Mouse (Mus musculus): ENCODE data around the gene Tmem116.

The Tmem116 gene

GRCm38 (mm10) chr5:121451644-121452025, at the start of gene Tmem116:
Gene Tmem116 (plus strand): TSS chr5:121451893.
- in situ Hi-C loops (cut with MboI, MseI), result no loop called here

GRCm38 (mm10) chr5:121407856-121408255, 43.8 kb upstream of the Tmem116 start:
- in situ Hi-C loops (cut with MboI, MseI), result loop anchor here (5.0 kb wide), 1 partner anchor 34 kb away; no protein-coding TSS in a partner anchor

GRCm38 (mm10) chr5:121410975-121411374, 40.7 kb upstream of the Tmem116 start:
- in situ Hi-C loops (cut with MboI, MseI), result no loop called here

- in situ Hi-C loops (cut with MboI, MseI), result no loop called here
These were observed 31.0 kb upstream of the Tmem116 start for GRCm38 (mm10) chr5:121420721-121421120.

GRCm38 (mm10) chr5:121422787-121423186, 28.9 kb upstream of the Tmem116 start:
- in situ Hi-C loops (cut with MboI, MseI), result no loop called here

GRCm38 (mm10) chr5:121423297-121423696, 28.4 kb upstream of the Tmem116 start:
- in situ Hi-C loops (cut with MboI, MseI), result no loop called here

GRCm38 (mm10) chr5:121428954-121429353, 22.7 kb upstream of the Tmem116 start:
- in situ Hi-C loops (cut with MboI, MseI), result loop anchor here (25.0 kb wide), 1 partner anchor 1058 kb away; no protein-coding TSS in a partner anchor

- in situ Hi-C loops (cut with MboI, MseI), result loop anchor here (25.0 kb wide), 1 partner anchor 1049 kb away; no protein-coding TSS in a partner anchor
These were observed 13.6 kb upstream of the Tmem116 start for GRCm38 (mm10) chr5:121438131-121438530.

- in situ Hi-C loops (cut with MboI, MseI), result loop anchor here (25.0 kb wide), 1 partner anchor 1049 kb away; no protein-coding TSS in a partner anchor
These were observed 12.9 kb upstream of the Tmem116 start for GRCm38 (mm10) chr5:121438756-121439155.

- in situ Hi-C loops (cut with MboI, MseI), result loop anchor here (5.0 to 25.0 kb wide), 2 partner anchors 36 to 1044 kb away; no protein-coding TSS in a partner anchor
These were observed 8.1 kb upstream of the Tmem116 start for GRCm38 (mm10) chr5:121443548-121443947.

GRCm38 (mm10) chr5:121444870-121445269, 6.8 kb upstream of the Tmem116 start:
- in situ Hi-C loops (cut with MboI, MseI), result loop anchor here (5.0 to 25.0 kb wide), 2 partner anchors 38 to 1042 kb away; no protein-coding TSS in a partner anchor

- in situ Hi-C loops (cut with MboI, MseI), result loop anchor here (25.0 kb wide), 1 partner anchor 1039 kb away; no protein-coding TSS in a partner anchor
These were observed 3.2 kb upstream of the Tmem116 start for GRCm38 (mm10) chr5:121448450-121448849.

GRCm38 (mm10) chr5:121449976-121450375, 1.7 kb upstream of the Tmem116 start:
- in situ Hi-C loops (cut with MboI, MseI), result loop anchor here (25.0 kb wide), 1 partner anchor 1037 kb away; no protein-coding TSS in a partner anchor

- in situ Hi-C loops (cut with MboI, MseI), result no loop called here
These were observed 1.2 kb upstream of the Tmem116 start for GRCm38 (mm10) chr5:121450476-121450875.

- in situ Hi-C loops (cut with MboI, MseI), result no loop called here
These were observed 490 bp upstream of the Tmem116 start for GRCm38 (mm10) chr5:121451203-121451602.

- in situ Hi-C loops (cut with MboI, MseI), result no loop called here
These were observed 555 bp downstream of the Tmem116 start, which contains the start of gene Erp29 for GRCm38 (mm10) chr5:121452026-121452869. Gene Erp29 (minus strand): TSS chr5:121452506.

- in situ Hi-C loops (cut with MboI, MseI), result no loop called here
These were observed 1.2 kb downstream of the Tmem116 start for GRCm38 (mm10) chr5:121452906-121453305.

- in situ Hi-C loops (cut with MboI, MseI), result no loop called here
These were observed 2.2 kb downstream of the Tmem116 start for GRCm38 (mm10) chr5:121453743-121454502.

GRCm38 (mm10) chr5:121454503-121454782, 2.8 kb downstream of the Tmem116 start:
- in situ Hi-C loops (cut with MboI, MseI), result no loop called here

GRCm38 (mm10) chr5:121455510-121456265, 4.0 kb downstream of the Tmem116 start:
- in situ Hi-C loops (cut with MboI, MseI), result no loop called here
